Mouse (Mus musculus) heart, embryonic 12.5 days (tissue): ENCODE measurements at regions not wholly inside any gene's neighbourhood (a gene's known extent, or its start where the extent isn't known, plus 50 kb on each side); places are given as distances from the start of the nearest gene placed in this dataset.

ENCODE experiments used
- ATAC-seq: fragments of 200-750 bp; cut with Nextera tagmentation; 2 replicates; pipeline ENCODE4 v1.8.0; 2017; ENCODE audit warnings: moderate TSS enrichment, moderate library complexity; ENCODE audit not compliant: insufficient number of reproducible peaks, low FRiP score
- H3K27ac ChIP-seq: fragments of 300-500 bp; sonication (generic); 2 replicates; pipeline ENCODE4 v1.5.1; 2016; ENCODE audit warnings: mild to moderate bottlenecking, moderate library complexity; ENCODE audit not compliant: poor library complexity, severe bottlenecking
- H3K27me3 ChIP-seq: fragments of 300-500 bp; sonication (generic); replicated peaks from 2 replicates; pipeline ENCODE4 v1.6.1; 2016; ENCODE audit warnings: mild to moderate bottlenecking, moderate library complexity
- H3K36me3 ChIP-seq: fragments of 300-500 bp; sonication (generic); 2 replicates; pipeline ENCODE4 v1.6.1; 2016; ENCODE audit warnings: mild to moderate bottlenecking, moderate library complexity
- H3K4me1 ChIP-seq: fragments of 300-500 bp; sonication (generic); replicated peaks from 2 replicates; pipeline ENCODE4 v1.6.1; 2016; ENCODE audit warnings: mild to moderate bottlenecking
- H3K4me2 ChIP-seq: fragments of 300-500 bp; sonication (generic); 2 replicates; pipeline ENCODE4 v1.6.1; 2016; ENCODE audit warnings: mild to moderate bottlenecking, moderate library complexity
- H3K4me3 ChIP-seq: fragments of 300-500 bp; sonication (generic); 2 replicates; pipeline ENCODE4 v1.5.1; 2016; ENCODE audit warnings: mild to moderate bottlenecking
- H3K9ac ChIP-seq: fragments of 300-500 bp; sonication (generic); 2 replicates; pipeline ENCODE4 v1.6.1; 2016; ENCODE audit warnings: mild to moderate bottlenecking, moderate library complexity
- H3K9me3 ChIP-seq: fragments of 300-500 bp; sonication (generic); replicated peaks from 2 replicates; pipeline ENCODE4 v1.6.1; 2016; ENCODE audit warnings: mild to moderate bottlenecking, moderate library complexity
- WGBS: fragments of 180-500 bp; shearing (Covaris S2); methylation state at CpG from one replicate; pipeline ENCODE4 v1.1.7; 2016; 5-methylcytosine and 5-hydroxymethylcytosine counted together

GRCm38 (mm10) chr17:84003489-84004234 is 155.9 kb upstream of the Haao start:
- Histone ChIP-seq H3K27me3 (0 out of 2 replicates have a peak, but pooled peaks cover 8% of the 10 kb centered on the region), H3K4me3 (no peak overlapping the region), H3K36me3 (no peaks in the 10 kb centered on the region), H3K9me3 (no peaks in the 10 kb centered on the region), H3K4me2 (no peak overlapping the region), H3K27ac (no peak overlapping the region), H3K4me1 (0 out of 2 replicates have a peak, but pooled peaks cover 2% of the 10 kb centered on the region), H3K9ac (no peak overlapping the region)
- 57% methylated on average over 9 of the region's 9 CpGs for WGBS
- no peak for ATAC-seq

GRCm38 (mm10) chr17:84002939-84003338 is 155.2 kb upstream of the Haao start:
- Histone ChIP-seq H3K4me2 (no peak overlapping the region), H3K9ac (no peak overlapping the region), H3K9me3 (no peaks in the 10 kb centered on the region), H3K27me3 (0 out of 2 replicates have a peak, but pooled peaks cover 12% of the 10 kb centered on the region), H3K27ac (no peak overlapping the region), H3K4me1 (no peaks in the 10 kb centered on the region), H3K36me3 (no peaks in the 10 kb centered on the region), H3K4me3 (no peak overlapping the region)
- 86% methylated on average over 6 of the region's 6 CpGs for WGBS
- no peak for ATAC-seq

GRCm38 (mm10) chr17:84002327-84002726 is 154.6 kb upstream of the Haao start:
- no peak overlapping the region for H3K4me3 ChIP-seq
- H3K27ac ChIP-seq = no peak overlapping the region
- no peaks in the 10 kb centered on the region for H3K9me3 ChIP-seq
- ATAC-seq = no peak
- H3K36me3 ChIP-seq = no peaks in the 10 kb centered on the region
- H3K4me2 ChIP-seq = no peak overlapping the region
- H3K9ac ChIP-seq = no peak overlapping the region
- no peaks in the 10 kb centered on the region for H3K4me1 ChIP-seq
- 0 out of 2 replicates have a peak, but pooled peaks cover 12% of the 10 kb centered on the region for H3K27me3 ChIP-seq
- 91% methylated on average over 16 of the region's 16 CpGs for WGBS

- no peak for ATAC-seq
- H3K27ac ChIP-seq = no peak overlapping the region
- no peaks in the 10 kb centered on the region for H3K9me3 ChIP-seq
- H3K4me2 ChIP-seq = no peak overlapping the region
- no peak overlapping the region for H3K4me3 ChIP-seq
- no peaks in the 10 kb centered on the region for H3K36me3 ChIP-seq
- no peaks in the 10 kb centered on the region for H3K4me1 ChIP-seq
- no peak overlapping the region for H3K9ac ChIP-seq
- WGBS = 60% methylated on average over 6 of the region's 6 CpGs
- 0 out of 2 replicates have a peak, but pooled peaks cover 6% of the 10 kb centered on the region for H3K27me3 ChIP-seq
These were observed 152.4 kb upstream of the Haao start for GRCm38 (mm10) chr17:84000115-84000514.

GRCm38 (mm10) chr17:83998972-83999545 is 151.3 kb upstream of the Haao start:
- no peak for ATAC-seq
- Histone ChIP-seq H3K27ac (no peak overlapping the region), H3K4me2 (no peak overlapping the region)

GRCm38 (mm10) chr17:83998341-83998740 is 150.6 kb upstream of the Haao start:
- Histone ChIP-seq H3K4me2 (no peak overlapping the region), H3K9ac (no peak overlapping the region), H3K27ac (no peak overlapping the region), H3K27me3 (0 out of 2 replicates have a peak, but pooled peaks cover 6% of the 10 kb centered on the region), H3K9me3 (no peaks in the 10 kb centered on the region), H3K36me3 (no peaks in the 10 kb centered on the region), H3K4me1 (no peaks in the 10 kb centered on the region), H3K4me3 (no peak overlapping the region)
- WGBS = 90% methylated on average over 7 of the region's 7 CpGs
- no peak for ATAC-seq

More at GRCm38 (mm10) chr17:83998972-83999545, 151.3 kb upstream of the Haao start:
- H3K4me3 ChIP-seq = no peak overlapping the region
- H3K36me3 ChIP-seq = no peaks in the 10 kb centered on the region
- H3K27me3 ChIP-seq = 0 out of 2 replicates have a peak, but pooled peaks cover 6% of the 10 kb centered on the region
- H3K4me1 ChIP-seq = no peaks in the 10 kb centered on the region
- no peak overlapping the region for H3K9ac ChIP-seq
- 68% methylated on average over 10 of the region's 10 CpGs for whole genome bisulfite sequencing
- H3K9me3 ChIP-seq = no peaks in the 10 kb centered on the region

- Histone ChIP-seq H3K9ac (no peak overlapping the region), H3K27me3 (0 out of 2 replicates have a peak, but pooled peaks cover 6% of the 10 kb centered on the region), H3K4me3 (no peak overlapping the region), H3K36me3 (no peaks in the 10 kb centered on the region), H3K9me3 (no peaks in the 10 kb centered on the region), H3K27ac (no peak overlapping the region), H3K4me2 (no peak overlapping the region), H3K4me1 (no peaks in the 10 kb centered on the region)
- ATAC-seq = no peak
- WGBS = 78% methylated on average over 11 of the region's 11 CpGs
These were observed 150.0 kb upstream of the Haao start for GRCm38 (mm10) chr17:83997778-83998177.

GRCm38 (mm10) chr17:83993028-83993427 is 145.3 kb upstream of the Haao start:
- no peak overlapping the region for H3K9ac ChIP-seq
- H3K27ac ChIP-seq = no peak overlapping the region
- no peaks in the 10 kb centered on the region for H3K9me3 ChIP-seq
- no peaks in the 10 kb centered on the region for H3K36me3 ChIP-seq
- WGBS = 58% methylated on average over 2 of the region's 2 CpGs
- no peaks in the 10 kb centered on the region for H3K27me3 ChIP-seq
- ATAC-seq = no peak
- peaks cover 28% of the 10 kb centered on the region for H3K4me1 ChIP-seq
- H3K4me2 ChIP-seq = no peak overlapping the region
- no peak overlapping the region for H3K4me3 ChIP-seq

- Histone ChIP-seq H3K4me3 (no peak overlapping the region), H3K9ac (no peak overlapping the region), H3K27me3 (no peaks in the 10 kb centered on the region), H3K9me3 (no peaks in the 10 kb centered on the region), H3K27ac (peak overlapping the region; percentile 64), H3K4me1 (peaks cover 45% of the 10 kb centered on the region), H3K4me2 (no peak overlapping the region), H3K36me3 (no peaks in the 10 kb centered on the region)
- WGBS = 55% methylated on average over 13 of the region's 13 CpGs
- ATAC-seq = peak; percentile 71
These were observed 142.9 kb upstream of the Haao start for GRCm38 (mm10) chr17:83990421-83991365.

- Histone ChIP-seq H3K36me3 (no peaks in the 10 kb centered on the region), H3K4me3 (no peak overlapping the region), H3K27ac (no peak overlapping the region; the same call in 1 of the 2 replicates), H3K9me3 (no peaks in the 10 kb centered on the region), H3K9ac (no peak overlapping the region), H3K4me1 (peaks cover 52% of the 10 kb centered on the region), H3K27me3 (no peaks in the 10 kb centered on the region), H3K4me2 (no peak overlapping the region)
- no peak for ATAC-seq
- 42% methylated on average over 6 of the region's 6 CpGs for WGBS
These were observed 141.1 kb upstream of the Haao start for GRCm38 (mm10) chr17:83988897-83989296.

GRCm38 (mm10) chr17:83988165-83988564 is 140.4 kb upstream of the Haao start:
- Histone ChIP-seq H3K4me1 (peaks cover 55% of the 10 kb centered on the region), H3K27me3 (no peaks in the 10 kb centered on the region), H3K36me3 (no peaks in the 10 kb centered on the region), H3K9ac (no peak overlapping the region), H3K4me2 (no peak overlapping the region), H3K27ac (no peak overlapping the region), H3K9me3 (no peaks in the 10 kb centered on the region), H3K4me3 (no peak overlapping the region)
- WGBS = 71% methylated on average over 5 of the region's 5 CpGs
- ATAC-seq = no peak
